Mouse (Mus musculus) erythroblast, embryonic 14.5 days (primary cell): ENCODE measurements at regions not wholly inside any gene's neighbourhood (a gene's known extent, or its start where the extent isn't known, plus 50 kb on each side); places are given as distances from the start of the nearest gene placed in this dataset.

Experiments used
- GATA1 ChIP-seq: IDR thresholded peaks from 2 replicates; pipeline ENCODE4 v1.6.1; 2012; ENCODE audit warnings: low read length, inconsistent platforms, mixed read lengths
- TAL1 ChIP-seq: IDR thresholded peaks from 3 replicates; pipeline ENCODE4 v1.6.1; 2012; ENCODE audit warnings: low read length, inconsistent platforms, mixed read lengths

DNA sequence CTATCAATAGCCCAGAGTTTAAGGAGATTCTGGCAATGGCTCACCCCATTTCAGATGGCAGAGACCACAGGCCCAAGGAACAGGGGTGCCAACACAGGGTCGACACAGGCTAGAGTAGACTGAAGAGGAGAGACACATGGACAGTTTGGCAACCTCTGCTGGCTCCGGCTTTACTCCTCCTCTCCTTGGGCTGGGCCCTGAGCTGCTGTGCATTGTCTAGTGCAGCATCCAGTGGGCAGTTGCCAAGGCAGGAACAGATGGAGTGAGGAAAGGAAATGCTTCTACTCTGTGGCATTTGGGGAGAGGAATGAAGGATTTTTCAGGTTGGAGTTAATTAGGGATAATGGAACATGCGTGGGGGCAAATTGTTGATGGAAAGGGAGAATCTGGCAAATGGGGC lies 151.0 kb upstream of the 1700012A03Rik start:
- TF ChIP-seq GATA1: no peak
- no peak for TF ChIP-seq TAL1
